Mouse (Mus musculus) C2C12 (cell line): ENCODE data around the gene Tldc2.

Experiments
- CEBPB ChIP-seq: IDR thresholded peaks from one replicate; pipeline ENCODE4 v1.6.1; 2011; ENCODE audit warnings: low read depth, mild to moderate bottlenecking, control low read depth, moderate library complexity
- CTCF ChIP-seq: IDR thresholded peaks from one replicate; pipeline ENCODE4 v1.5.1; 2011; ENCODE audit not compliant: control insufficient read depth, insufficient read depth, insufficient read length
- FOSL1 ChIP-seq: IDR thresholded peaks from one replicate; pipeline ENCODE4 v1.8.0; 2011; ENCODE audit warnings: mild to moderate bottlenecking, low read length; ENCODE audit not compliant: poor library complexity, insufficient read depth, severe bottlenecking
- MAX ChIP-seq: IDR thresholded peaks from one replicate; pipeline ENCODE4 v1.6.1; 2011; ENCODE audit warnings: mild to moderate bottlenecking, control low read depth
- MYOD1 ChIP-seq: IDR thresholded peaks from one replicate; pipeline ENCODE4 v1.6.1; 2011; ENCODE audit warnings: low read depth; ENCODE audit not compliant: control insufficient read depth, insufficient read length
- USF1 ChIP-seq: IDR thresholded peaks from one replicate; pipeline ENCODE4 v1.6.1; 2011; ENCODE audit warnings: low read depth, mild to moderate bottlenecking, control low read depth, moderate library complexity

GRCm38 (mm10) chr2:157074772-157075171 lies 12.1 kb upstream of the Tldc2 start:
- no peak for TF ChIP-seq CTCF
- TF ChIP-seq MAX = no peak
- TF ChIP-seq MYOD1 = no peak
- TF ChIP-seq FOSL1 = no peak
- TF ChIP-seq CEBPB = no peak
- TF ChIP-seq USF1 = no peak
